Mouse (Mus musculus): ENCODE results near the gene Abcc10. TPM values are rescaled to one million over a fixed set of nuclear protein-coding genes. Genes with fewer than 3 reads are reported as not detected.

Abcc10 gene
- total and polyA plus RNA-seq, 3 experiments, result 1.1 to 4.1 (median 3.8) TPM

DNA sequence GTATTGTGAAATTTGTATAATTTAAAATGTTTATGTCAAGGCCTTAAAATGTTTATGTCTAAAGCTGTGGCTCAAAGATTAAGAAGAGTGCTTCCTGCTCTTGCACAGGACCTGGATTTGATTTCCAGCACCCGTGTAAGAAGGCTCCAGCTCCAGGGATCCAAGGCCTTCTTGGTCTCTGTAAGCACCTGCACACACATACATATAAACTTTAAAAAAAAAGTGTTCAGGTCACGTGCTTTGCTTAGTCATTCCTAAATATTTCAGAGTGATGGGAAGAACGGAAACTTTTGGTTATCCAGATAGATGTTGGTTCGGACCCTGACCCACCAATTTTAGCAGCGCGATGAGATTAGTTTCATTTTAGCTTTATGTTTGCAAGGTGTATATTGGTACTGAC lies 571 bp upstream of the Abcc10 start:
- Histone ChIP-seq H3K79me2 (replicated peaks; ENCODE audit: control insufficient read depth, extremely low read depth, insufficient read depth, poor library complexity, severe bottlenecking) (no peaks in the 10 kb centered on the region), H3K9ac (ENCODE audit: insufficient read depth, low read depth) (peak overlapping the region; percentile 62), H3K4me1 (ENCODE audit: control insufficient read depth in 1 of 2, insufficient read depth in 2 of 2) (peaks cover 0 to 13% of the 10 kb centered on the region in 2 experiments; a peak in 2 of 4 replicates), H3K4me3 (replicated peaks in 1 of 3; ENCODE audit: low read depth in 2 of 3, low read length in 2 of 3, poor library complexity in 1 of 3) (peak overlapping the region in 2 of 3 experiments; percentile 33 to 88), H3K4me2 (ENCODE audit: insufficient read depth, low read depth, poor library complexity, severe bottlenecking) (peak overlapping the region; percentile 85), H3K27ac (ENCODE audit: insufficient read depth, low read depth) (no peak overlapping the region), H3K9me3 (replicated peaks; ENCODE audit: low read length) (peaks cover 11% of the 10 kb centered on the region), H3K36me3 (replicated peaks in 1 of 2; ENCODE audit: control insufficient read depth in 1 of 2, insufficient read depth in 1 of 2, low read length in 1 of 2) (peaks cover 0 to 11% of the 10 kb centered on the region in 2 experiments), H3K27me3 (replicated peaks) (no peaks in the 10 kb centered on the region)
- in situ Hi-C loops (cut with MboI; ENCODE audit: low pct_ligation_motif_present, low pct_unique_long_range_greater_than_20kb, low sequenced_read_pairs) (no loop called here), dilution Hi-C loops (cut with MboI; ENCODE audit: extremely low pct_ligation_motif_present, extremely low pct_unique_long_range_greater_than_20kb, low sequenced_read_pairs) (no loop called here)
- TF ChIP-seq ZNF384 (IDR thresholded peaks at IDR 0.05; ENCODE audit: low read depth, low read length) (peak; percentile 61), USF2 (conservative IDR thresholded peaks at IDR 0.05; ENCODE audit: low read depth, low read length) (peak; percentile 26; the same call in 1 of the 2 replicates), MYC (IDR thresholded peaks at IDR 0.05; ENCODE audit: low read depth, low read length) (no peak), SMC3 (IDR thresholded peaks at IDR 0.05; ENCODE audit: low read depth, low read length) (no peak), USF1 (IDR thresholded peaks at IDR 0.05; ENCODE audit: low read depth, low read length) (peak; percentile 17), BHLHE40 (IDR thresholded peaks at IDR 0.05; ENCODE audit: low read depth, low read length) (peak; percentile 62; the same call in 1 of the 2 replicates)
- peak; percentile 15 for DNase-seq (ENCODE audit: extremely low read depth)

DNA sequence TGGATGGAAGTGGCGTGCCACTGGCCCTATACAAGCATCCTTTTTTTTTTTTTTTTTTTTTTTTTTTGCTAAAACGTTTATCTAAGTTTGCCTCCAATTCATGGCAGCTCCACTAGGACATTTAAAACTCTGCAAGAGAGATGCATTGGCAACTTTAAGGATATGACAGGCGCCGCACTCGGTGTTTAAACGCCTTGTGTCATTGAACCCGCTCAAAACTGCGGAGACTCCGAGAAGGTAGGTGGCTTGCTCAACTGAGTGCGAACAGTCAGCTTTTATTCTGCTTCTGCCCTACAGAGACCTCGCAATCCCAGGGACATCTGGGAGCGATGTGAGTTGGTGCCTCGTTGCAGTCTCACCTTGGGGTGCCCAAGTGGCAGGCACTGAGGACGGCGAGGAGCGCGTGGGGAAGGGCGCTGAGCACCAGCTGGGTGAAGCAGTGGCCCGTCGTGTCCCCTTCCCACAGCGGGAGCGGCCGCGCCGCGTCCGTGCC lies 693 bp downstream of the Abcc10 start:
- H3K27ac ChIP-seq (ENCODE audit: insufficient read depth, low read depth), result peak overlapping the region; percentile 36; the same call in 1 of the 2 replicates
- peak overlapping the region; percentile 72 for H3K9ac ChIP-seq (ENCODE audit: insufficient read depth, low read depth)
- peaks cover 3 to 21% of the 10 kb centered on the region in 2 experiments for H3K36me3 ChIP-seq (replicated peaks in 1 of 2; ENCODE audit: control insufficient read depth in 1 of 2, insufficient read depth in 1 of 2, low read length in 1 of 2)
- no peaks in the 10 kb centered on the region for H3K79me2 ChIP-seq (replicated peaks; ENCODE audit: control insufficient read depth, extremely low read depth, insufficient read depth, poor library complexity, severe bottlenecking)
- DNase-seq (ENCODE audit: extremely low read depth), result no peak
- H3K9me3 ChIP-seq (replicated peaks; ENCODE audit: low read length), result peaks cover under 1% of the 10 kb centered on the region
- dilution Hi-C loops (cut with MboI; ENCODE audit: extremely low pct_ligation_motif_present, extremely low pct_unique_long_range_greater_than_20kb, low sequenced_read_pairs) (no loop called here), in situ Hi-C loops (cut with MboI; ENCODE audit: low pct_ligation_motif_present, low pct_unique_long_range_greater_than_20kb, low sequenced_read_pairs) (no loop called here)
- peaks cover 0 to 13% of the 10 kb centered on the region in 2 experiments; a peak in 2 of 4 replicates for H3K4me1 ChIP-seq (ENCODE audit: control insufficient read depth in 1 of 2, insufficient read depth in 2 of 2)
- peak overlapping the region; percentile 77 to 92 (median 88) for H3K4me3 ChIP-seq (replicated peaks in 1 of 3; ENCODE audit: low read depth in 2 of 3, low read length in 2 of 3, poor library complexity in 1 of 3)
- no peak for TF ChIP-seq SMC3 (IDR thresholded peaks at IDR 0.05; ENCODE audit: low read depth, low read length)
- no peak; the same call in 1 of the 2 replicates for TF ChIP-seq ZNF384 (IDR thresholded peaks at IDR 0.05; ENCODE audit: low read depth, low read length)
- no peak for TF ChIP-seq NRF1 (IDR thresholded peaks at IDR 0.05; ENCODE audit: low read depth, low read length)
- TF ChIP-seq RCOR1 (conservative IDR thresholded peaks at IDR 0.05; ENCODE audit: low read depth, low read length), result no peak
- no peak for TF ChIP-seq KAT2A (IDR thresholded peaks at IDR 0.05; ENCODE audit: insufficient replicate concordance, low read length)
- no peak for TF ChIP-seq TBP (conservative IDR thresholded peaks at IDR 0.05; ENCODE audit: low read depth, low read length)
- TF ChIP-seq IRF4 (IDR thresholded peaks at IDR 0.05; ENCODE audit: low read depth, low read length), result no peak
- TF ChIP-seq UBTF (IDR thresholded peaks at IDR 0.05; ENCODE audit: low read depth, low read length), result no peak
- TF ChIP-seq ETS1 (conservative IDR thresholded peaks at IDR 0.05; ENCODE audit: low read depth, low read length), result no peak
- no peak for TF ChIP-seq ELF1 (IDR thresholded peaks at IDR 0.05; ENCODE audit: low read depth, low read length)
- no peak for TF ChIP-seq ZC3H11A (IDR thresholded peaks at IDR 0.05; ENCODE audit: low read depth, low read length)
- no peak for TF ChIP-seq JUN (IDR thresholded peaks at IDR 0.05; ENCODE audit: insufficient read depth, low read depth, low read length)
- no peak for TF ChIP-seq MAX (IDR thresholded peaks at IDR 0.05; ENCODE audit: low read length)
- TF ChIP-seq HCFC1 (IDR thresholded peaks at IDR 0.05; ENCODE audit: low read depth, low read length), result no peak
- TF ChIP-seq MXI1 (IDR thresholded peaks at IDR 0.05; ENCODE audit: low read depth, low read length), result no peak
- TF ChIP-seq MEF2A (IDR thresholded peaks at IDR 0.05; ENCODE audit: borderline replicate concordance, low read depth, low read length), result no peak
- no peak for TF ChIP-seq CTCF (conservative IDR thresholded peaks at IDR 0.05 in 1 of 2, IDR thresholded peaks at IDR 0.05 in 1 of 2; ENCODE audit: low read depth in 2 of 2, low read length in 2 of 2)
- no peak for TF ChIP-seq ZMIZ1 (IDR thresholded peaks at IDR 0.05; ENCODE audit: low read depth, low read length)
- no peak for TF ChIP-seq CHD1 (IDR thresholded peaks at IDR 0.05; ENCODE audit: low read depth, low read length)
- no peaks in the 10 kb centered on the region for H3K27me3 ChIP-seq (replicated peaks)
- peak overlapping the region; percentile 39 for H3K4me2 ChIP-seq (ENCODE audit: insufficient read depth, low read depth, poor library complexity, severe bottlenecking)

All from CH12.LX (cell line).